Mouse (Mus musculus): ENCODE measurements around the gene Phactr2.

Phactr2 gene

GRCm38 (mm10) chr10:13401971-13402370, 72.2 kb downstream of the Phactr2 start:
- DNase-seq (ENCODE audit: low spot score in 2 of 2), result no peak

- no peak for DNase-seq (ENCODE audit: low spot score in 2 of 2)
Observed at GRCm38 (mm10) chr10:13395753-13396152, 78.5 kb downstream of the Phactr2 start.

- no peak for DNase-seq (ENCODE audit: low spot score in 2 of 2)
Observed at GRCm38 (mm10) chr10:13394000-13394399, 80.2 kb downstream of the Phactr2 start.

- peak in 1 of 2 experiments; percentile 18 for DNase-seq (ENCODE audit: low spot score in 2 of 2)
Observed at GRCm38 (mm10) chr10:13388116-13388922, 85.9 kb downstream of the Phactr2 start.

GRCm38 (mm10) chr10:13384866-13385265, 89.3 kb downstream of the Phactr2 start:
- DNase-seq (ENCODE audit: low spot score in 2 of 2), result no peak

GRCm38 (mm10) chr10:13377895-13378294, 96.3 kb downstream of the Phactr2 start:
- DNase-seq (ENCODE audit: low spot score in 2 of 2), result no peak

GRCm38 (mm10) chr10:13376428-13377260, 97.6 kb downstream of the Phactr2 start:
- DNase-seq (ENCODE audit: low spot score in 2 of 2), result no peak

- no peak for DNase-seq (ENCODE audit: low spot score in 2 of 2)
Observed at GRCm38 (mm10) chr10:13375820-13376219, 98.4 kb downstream of the Phactr2 start.

GRCm38 (mm10) chr10:13369581-13370375, 104.4 kb downstream of the Phactr2 start:
- no peak for DNase-seq (ENCODE audit: low spot score in 2 of 2)

- no peak for DNase-seq (ENCODE audit: low spot score in 2 of 2)
Observed at GRCm38 (mm10) chr10:13364286-13364580, 110.0 kb downstream of the Phactr2 start.

- DNase-seq (ENCODE audit: low spot score in 2 of 2), result no peak
Observed at GRCm38 (mm10) chr10:13363499-13364285, 110.5 kb downstream of the Phactr2 start.

- DNase-seq (ENCODE audit: low spot score in 2 of 2), result no peak
Observed at GRCm38 (mm10) chr10:13360913-13361312, 113.3 kb downstream of the Phactr2 start.

GRCm38 (mm10) chr10:13359846-13360245, 114.4 kb downstream of the Phactr2 start:
- no peak for DNase-seq (ENCODE audit: low spot score in 2 of 2)

GRCm38 (mm10) chr10:13358679-13359078, 115.5 kb downstream of the Phactr2 start:
- no peak for DNase-seq (ENCODE audit: low spot score in 2 of 2)

GRCm38 (mm10) chr10:13346609-13347290, 127.5 kb downstream of the Phactr2 start:
- no peak for DNase-seq (ENCODE audit: low spot score in 2 of 2)

GRCm38 (mm10) chr10:13340583-13340982, 133.6 kb downstream of the Phactr2 start:
- no peak for DNase-seq (ENCODE audit: low spot score in 2 of 2)

GRCm38 (mm10) chr10:13336964-13337363, 137.2 kb downstream of the Phactr2 start:
- no peak for DNase-seq (ENCODE audit: low spot score in 2 of 2)

GRCm38 (mm10) chr10:13335814-13336213, 138.4 kb downstream of the Phactr2 start:
- DNase-seq (ENCODE audit: low spot score in 2 of 2), result no peak

GRCm38 (mm10) chr10:13335347-13335746, 138.9 kb downstream of the Phactr2 start:
- DNase-seq (ENCODE audit: low spot score in 2 of 2), result no peak

GRCm38 (mm10) chr10:13333781-13334180, 140.4 kb downstream of the Phactr2 start:
- no peak for DNase-seq (ENCODE audit: low spot score in 2 of 2)

- no peak for DNase-seq (ENCODE audit: low spot score in 2 of 2)
Observed at GRCm38 (mm10) chr10:13332985-13333384, 141.2 kb downstream of the Phactr2 start.
